Mouse (Mus musculus) limb, embryonic 11.5 days (tissue): ENCODE measurements at regions not wholly inside any gene's neighbourhood (a gene's known extent, or its start where the extent isn't known, plus 50 kb on each side); places are given as distances from the start of the nearest gene placed in this dataset.

ENCODE experiments used
- ATAC-seq: fragments of 200-750 bp; cut with Nextera tagmentation; 2 replicates; pipeline ENCODE4 v1.8.0; 2017; ENCODE audit warnings: low read depth; ENCODE audit not compliant: insufficient number of reproducible peaks, low FRiP score, low TSS enrichment
- DNase-seq: peaks from one replicate; pipeline ENCODE4 v3.0.0-alpha.2; 2015; ENCODE audit warnings: low spot score
- H3K27ac ChIP-seq: fragments of 300-500 bp; sonication (generic); replicated peaks from 2 replicates; pipeline ENCODE4 v1.5.1; 2014; ENCODE audit warnings: low read depth, mild to moderate bottlenecking, low read length
- H3K27me3 ChIP-seq: fragments of 300-500 bp; sonication (generic); 2 replicates; pipeline ENCODE4 v1.6.1; 2014; ENCODE audit warnings: mild to moderate bottlenecking, low read length, mixed read lengths; ENCODE audit not compliant: control insufficient read depth, insufficient read depth
- H3K36me3 ChIP-seq: fragments of 300-500 bp; sonication (generic); 2 replicates; pipeline ENCODE4 v1.6.1; 2014; ENCODE audit warnings: mild to moderate bottlenecking, low read length, moderate library complexity, mixed read lengths; ENCODE audit not compliant: control insufficient read depth, insufficient read depth
- H3K4me1 ChIP-seq: fragments of 300-500 bp; sonication (generic); 2 replicates; pipeline ENCODE4 v1.6.1; 2014; ENCODE audit warnings: low read length, mixed read lengths; ENCODE audit not compliant: control insufficient read depth, insufficient read depth
- H3K4me2 ChIP-seq: fragments of 300-500 bp; sonication (generic); 2 replicates; pipeline ENCODE4 v1.6.1; 2014; ENCODE audit warnings: low read depth, mild to moderate bottlenecking, moderate library complexity; ENCODE audit not compliant: severe bottlenecking
- H3K4me3 ChIP-seq: fragments of 300-500 bp; sonication (generic); 2 replicates; pipeline ENCODE4 v1.5.1; 2014; ENCODE audit warnings: low read depth, low read length
- H3K9ac ChIP-seq: fragments of 300-500 bp; sonication (generic); 2 replicates; pipeline ENCODE4 v1.6.1; 2014; ENCODE audit warnings: mild to moderate bottlenecking, low read length
- H3K9me3 ChIP-seq: fragments of 300-500 bp; sonication (generic); 2 replicates; pipeline ENCODE4 v1.6.1; 2016; ENCODE audit warnings: low read length; ENCODE audit not compliant: control insufficient read depth
- WGBS: fragments of 180-500 bp; shearing (Covaris S2); extraction: QIAGEN DNeasy Blood & Tissue Kit; methylation state at CpG from one replicate; pipeline ENCODE4 v1.1.7; 2014; 5-methylcytosine and 5-hydroxymethylcytosine counted together

DNA sequence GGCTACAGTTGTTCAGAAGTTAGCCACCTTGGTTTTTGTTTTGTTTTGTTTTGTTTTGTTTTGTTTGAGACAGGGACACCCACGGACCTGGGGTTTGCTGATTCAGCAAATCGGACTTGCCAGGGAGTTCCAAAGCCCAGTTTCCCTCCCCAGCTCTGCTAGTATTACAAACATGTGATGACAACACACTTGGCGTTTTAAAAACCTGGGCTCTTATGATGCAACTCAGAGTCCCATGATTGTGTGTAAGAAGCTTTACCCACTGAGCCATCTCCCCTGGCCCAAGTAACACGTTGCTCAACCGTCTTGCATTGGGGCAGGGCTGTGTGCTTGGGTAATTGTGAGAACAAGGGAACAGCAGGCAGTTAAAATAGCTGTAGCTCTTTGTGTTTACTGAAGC is 162.2 kb downstream of the Gm5426 start:
- 79% methylated on average over 5 of the region's 5 CpGs for WGBS

DNA sequence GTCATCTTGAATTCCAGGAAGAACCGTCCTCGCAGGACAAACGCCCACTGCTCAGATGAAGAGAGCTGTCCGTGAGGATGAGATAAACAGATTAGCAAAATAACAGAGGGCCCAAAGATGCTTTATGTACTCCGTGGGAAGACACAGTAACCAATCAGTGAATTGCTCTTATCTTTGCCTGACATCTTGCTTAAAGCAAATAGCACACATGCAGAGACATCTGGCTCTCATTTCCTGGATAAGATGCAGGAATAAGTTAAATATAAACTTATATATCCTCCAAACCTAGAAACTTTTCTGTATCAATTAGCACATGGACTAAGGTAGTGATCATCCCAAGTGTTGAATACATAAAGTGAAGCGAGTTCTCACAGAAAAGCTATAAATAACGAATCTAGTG is 169.3 kb downstream of the Gm5426 start:
- WGBS, result 80% methylated on average over 7 of the region's 7 CpGs
- H3K27me3 ChIP-seq, result no peaks in the 10 kb centered on the region
- DNase-seq (no peak), ATAC-seq (no peak)
- H3K9ac ChIP-seq, result no peak overlapping the region
- H3K4me1 ChIP-seq, result no peaks in the 10 kb centered on the region
- H3K36me3 ChIP-seq, result no peaks in the 10 kb centered on the region
- H3K27ac ChIP-seq, result no peak overlapping the region
- H3K4me2 ChIP-seq, result no peak overlapping the region
- H3K9me3 ChIP-seq, result no peaks in the 10 kb centered on the region
- H3K4me3 ChIP-seq, result no peak overlapping the region

More for the DNA sequence above, 162.2 kb downstream of the Gm5426 start:
- Histone ChIP-seq H3K27ac (no peak overlapping the region), H3K36me3 (no peaks in the 10 kb centered on the region), H3K27me3 (no peaks in the 10 kb centered on the region), H3K9ac (no peak overlapping the region), H3K9me3 (no peaks in the 10 kb centered on the region), H3K4me3 (no peak overlapping the region), H3K4me2 (no peak overlapping the region), H3K4me1 (no peaks in the 10 kb centered on the region)
- ATAC-seq, result no peak
- no peak for DNase-seq

- no peak for DNase-seq
- Histone ChIP-seq H3K4me2 (no peak overlapping the region), H3K4me1 (no peaks in the 10 kb centered on the region), H3K4me3 (no peak overlapping the region), H3K27me3 (no peaks in the 10 kb centered on the region), H3K9ac (no peak overlapping the region), H3K9me3 (no peaks in the 10 kb centered on the region), H3K36me3 (no peaks in the 10 kb centered on the region), H3K27ac (no peak overlapping the region)
- 16% methylated on average over 7 of the region's 7 CpGs for WGBS
- peak; percentile 86 for ATAC-seq
These were observed 172.5 kb downstream of the Gm5426 start for GRCm38 (mm10) chr10:96308713-96309445.

GRCm38 (mm10) chr10:96309766-96310165 is 173.4 kb downstream of the Gm5426 start:
- WGBS, result 86% methylated on average over 4 of the region's 4 CpGs
- ATAC-seq, result no peak
- Histone ChIP-seq H3K9ac (no peak overlapping the region), H3K27me3 (no peaks in the 10 kb centered on the region), H3K4me3 (no peak overlapping the region), H3K4me1 (no peaks in the 10 kb centered on the region), H3K9me3 (no peaks in the 10 kb centered on the region), H3K4me2 (no peak overlapping the region), H3K27ac (no peak overlapping the region), H3K36me3 (no peaks in the 10 kb centered on the region)
- no peak for DNase-seq

DNA sequence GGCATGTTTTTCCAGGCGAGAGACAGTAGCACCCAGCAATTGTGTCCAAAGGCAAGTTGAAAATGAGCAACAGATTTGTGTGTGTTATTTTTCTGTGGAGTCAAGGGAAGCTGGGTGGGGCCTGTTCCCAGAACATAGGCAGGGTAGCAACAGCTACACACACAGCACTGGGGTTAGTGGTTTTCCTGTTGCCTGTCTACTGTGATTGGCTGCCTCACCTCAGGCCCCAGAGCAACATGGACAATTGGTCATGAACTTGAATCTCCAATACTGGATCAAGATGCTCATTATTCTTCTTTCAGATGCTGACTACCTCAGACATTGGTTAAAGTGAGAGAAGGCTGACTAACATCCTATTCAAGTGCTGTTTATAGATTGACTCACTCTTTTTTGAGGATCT is 188.9 kb downstream of the Gm5426 start:
- no peak overlapping the region for H3K27ac ChIP-seq
- no peak overlapping the region for H3K9ac ChIP-seq
- 82% methylated on average over 1 of the region's 1 CpGs for WGBS
- 0 out of 2 replicates have a peak, but pooled peaks cover under 1% of the 10 kb centered on the region for H3K4me1 ChIP-seq
- no peaks in the 10 kb centered on the region for H3K27me3 ChIP-seq
- no peak overlapping the region for H3K4me3 ChIP-seq
- no peak for ATAC-seq
- H3K9me3 ChIP-seq, result no peaks in the 10 kb centered on the region
- H3K36me3 ChIP-seq, result no peaks in the 10 kb centered on the region
- no peak for DNase-seq
- H3K4me2 ChIP-seq, result no peak overlapping the region

DNA sequence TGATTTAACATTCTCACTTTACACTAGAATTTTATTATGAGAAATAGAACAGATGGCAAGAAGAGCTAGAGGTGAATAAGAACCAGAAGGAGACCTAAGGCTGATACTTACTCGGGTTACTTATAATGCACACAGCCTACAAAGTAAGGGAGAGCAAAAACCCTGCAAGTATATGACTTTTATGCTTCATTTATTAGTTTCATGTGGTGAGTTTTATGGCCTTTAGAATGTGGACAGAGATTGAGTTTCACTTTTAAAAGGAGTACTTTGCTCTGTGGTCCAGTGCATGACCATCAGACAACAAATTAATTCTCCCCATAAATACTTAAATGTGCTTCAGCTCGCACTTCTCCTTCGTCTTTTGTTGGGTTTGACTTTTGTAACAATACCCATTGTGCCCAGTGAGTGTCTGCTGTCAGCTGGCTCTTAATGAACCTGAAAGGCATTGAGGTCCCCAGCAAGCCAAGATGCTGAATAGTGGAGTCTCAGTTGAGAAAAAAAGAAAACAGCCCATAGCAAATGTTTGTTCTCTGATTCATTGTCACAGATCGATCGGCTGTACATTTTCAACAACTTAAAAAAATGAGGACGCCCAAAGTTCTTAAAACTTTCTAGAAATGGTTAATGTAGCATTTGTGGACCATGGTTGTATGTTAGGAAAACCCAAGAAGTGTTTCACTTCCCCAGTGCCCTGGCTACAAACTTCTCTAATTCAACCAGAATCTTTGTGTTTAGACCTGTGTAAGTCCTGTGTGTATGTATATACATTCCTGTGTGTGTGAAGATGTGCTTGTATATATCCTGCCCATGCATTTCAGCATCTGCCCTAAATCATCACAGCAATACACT is 194.5 kb downstream of the Gm5426 start:
- H3K4me2 ChIP-seq, result no peak overlapping the region
- 0 out of 2 replicates have a peak, but pooled peaks cover 6% of the 10 kb centered on the region for H3K4me1 ChIP-seq
- H3K27me3 ChIP-seq, result no peaks in the 10 kb centered on the region
- no peak overlapping the region for H3K9ac ChIP-seq
- no peak overlapping the region for H3K27ac ChIP-seq
- H3K36me3 ChIP-seq, result no peaks in the 10 kb centered on the region
- H3K4me3 ChIP-seq, result no peak overlapping the region
- 62% methylated on average over 6 of the region's 6 CpGs for WGBS
- ATAC-seq, result peak; percentile 44; the same call in 1 of the 2 replicates
- H3K9me3 ChIP-seq, result no peaks in the 10 kb centered on the region
- DNase-seq, result no peak

GRCm38 (mm10) chr10:96332731-96333201 is 196.4 kb downstream of the Gm5426 start:
- no peaks in the 10 kb centered on the region for H3K36me3 ChIP-seq
- H3K9ac ChIP-seq, result no peak overlapping the region
- no peak overlapping the region for H3K27ac ChIP-seq
- DNase-seq, result no peak
- no peaks in the 10 kb centered on the region for H3K9me3 ChIP-seq
- no peak for ATAC-seq
- WGBS, result 85% methylated on average over 10 of the region's 10 CpGs
- H3K4me3 ChIP-seq, result no peak overlapping the region
- 0 out of 2 replicates have a peak, but pooled peaks cover 6% of the 10 kb centered on the region for H3K4me1 ChIP-seq
- H3K27me3 ChIP-seq, result no peaks in the 10 kb centered on the region
- no peak overlapping the region for H3K4me2 ChIP-seq

GRCm38 (mm10) chr10:96333224-96333623 is 196.8 kb downstream of the Gm5426 start:
- Histone ChIP-seq H3K27ac (no peak overlapping the region), H3K36me3 (no peaks in the 10 kb centered on the region), H3K4me1 (0 out of 2 replicates have a peak, but pooled peaks cover 6% of the 10 kb centered on the region), H3K9me3 (no peaks in the 10 kb centered on the region), H3K4me2 (no peak overlapping the region), H3K4me3 (no peak overlapping the region), H3K27me3 (no peaks in the 10 kb centered on the region), H3K9ac (no peak overlapping the region)
- no peak for DNase-seq
- no peak for ATAC-seq
- WGBS, result 71% methylated on average over 6 of the region's 6 CpGs
